Mouse (Mus musculus) stomach, embryonic 14.5 days (tissue): ENCODE measurements around the gene Aamp. TPM values are rescaled to one million over a fixed set of nuclear protein-coding genes. Genes with fewer than 3 reads are reported as not detected.
A peak's percentile ranks its signal among the peaks of the same experiment; 100 is the strongest.

Experiments used
- ATAC-seq: fragments of 200-750 bp; cut with Nextera tagmentation; 2 replicates; pipeline ENCODE4 v1.8.0; 2017; ENCODE audit warnings: low read depth, moderate TSS enrichment; ENCODE audit not compliant: insufficient number of reproducible peaks, insufficient read depth, low FRiP score
- H3K27ac ChIP-seq: fragments of 300-500 bp; sonication (generic); 2 replicates; pipeline ENCODE4 v1.5.1; 2014; ENCODE audit warnings: mild to moderate bottlenecking, low read length, moderate library complexity, mixed read lengths
- H3K27me3 ChIP-seq: fragments of 300-500 bp; sonication (generic); 2 replicates; pipeline ENCODE4 v1.6.1; 2014; ENCODE audit warnings: low read length, control low read depth, mixed read lengths; ENCODE audit not compliant: control insufficient read depth, insufficient read depth
- H3K36me3 ChIP-seq: fragments of 300-500 bp; sonication (generic); 2 replicates; pipeline ENCODE4 v1.6.1; 2014; ENCODE audit warnings: mild to moderate bottlenecking, control low read depth, low read length, moderate library complexity, mixed read lengths; ENCODE audit not compliant: control insufficient read depth, insufficient read depth
- H3K4me1 ChIP-seq: fragments of 300-500 bp; sonication (generic); 2 replicates; pipeline ENCODE4 v1.6.1; 2014; ENCODE audit warnings: low read length, control low read depth, mixed read lengths; ENCODE audit not compliant: control insufficient read depth, insufficient read depth
- H3K4me2 ChIP-seq: fragments of 300-500 bp; sonication (generic); replicated peaks from 2 replicates; pipeline ENCODE4 v1.6.1; 2014; ENCODE audit warnings: low read depth, low read length, control low read depth
- H3K4me3 ChIP-seq: fragments of 300-500 bp; sonication (generic); 2 replicates; pipeline ENCODE4 v1.5.1; 2014; ENCODE audit warnings: low read depth, low read length, control low read depth
- H3K9ac ChIP-seq: fragments of 300-500 bp; sonication (generic); replicated peaks from 2 replicates; pipeline ENCODE4 v1.6.1; 2014; ENCODE audit warnings: low read depth, mild to moderate bottlenecking, control low read depth, low read length, moderate library complexity, mixed read lengths
- H3K9me3 ChIP-seq: fragments of 300-500 bp; sonication (generic); 2 replicates; pipeline ENCODE4 v1.6.1; 2016; ENCODE audit warnings: low read depth, low read length, control low read depth; ENCODE audit not compliant: control insufficient read depth
- WGBS: fragments of 180-500 bp; shearing (Covaris S2); extraction: QIAGEN DNeasy Blood & Tissue Kit; methylation state at CpG from one replicate; pipeline ENCODE4 v1.1.7; 2014; 5-methylcytosine and 5-hydroxymethylcytosine counted together
- polyA plus RNA-seq: library from polyadenylated mRNA; unstranded; fragments of >200 nt; fragmentation: Nextera tagmentation; extraction: Ambion mirVana; gene quantifications from 2 replicates; pipeline ENCODE4 v1.2.1, GENCODE M21; 2014

Gene Aamp
- polyA plus RNA-seq, 1 experiment from 2014 or later: 261 TPM

- 92% methylated on average over 2 of the region's 2 CpGs for WGBS
- H3K27me3 ChIP-seq: no peaks in the 10 kb centered on the region
- H3K4me2 ChIP-seq: no peak overlapping the region
Observed at GRCm38 (mm10) chr1:74281372-74281771, 3.2 kb downstream of the Aamp start.

GRCm38 (mm10) chr1:74280591-74281325 lies 3.8 kb downstream of the Aamp start:
- Histone ChIP-seq H3K27me3 (no peaks in the 10 kb centered on the region), H3K4me1 (peaks cover 21% of the 10 kb centered on the region), H3K27ac (no peak overlapping the region), H3K4me2 (no peak overlapping the region), H3K4me3 (no peak overlapping the region), H3K36me3 (peaks cover 45% of the 10 kb centered on the region), H3K9me3 (no peaks in the 10 kb centered on the region), H3K9ac (no peak overlapping the region)
- WGBS: 93% methylated on average over 14 of the region's 14 CpGs
- ATAC-seq: no peak

More at GRCm38 (mm10) chr1:74281372-74281771, 3.2 kb downstream of the Aamp start:
- ATAC-seq: no peak
- Histone ChIP-seq H3K4me3 (no peak overlapping the region), H3K36me3 (peaks cover 45% of the 10 kb centered on the region), H3K9me3 (no peaks in the 10 kb centered on the region), H3K4me1 (peaks cover 23% of the 10 kb centered on the region), H3K27ac (no peak overlapping the region), H3K9ac (no peak overlapping the region)

- WGBS: 91% methylated on average over 11 of the region's 11 CpGs
- Histone ChIP-seq H3K9me3 (no peaks in the 10 kb centered on the region), H3K4me2 (no peak overlapping the region), H3K4me1 (peaks cover 33% of the 10 kb centered on the region), H3K4me3 (no peak overlapping the region), H3K27ac (no peak overlapping the region), H3K27me3 (no peaks in the 10 kb centered on the region), H3K9ac (no peak overlapping the region), H3K36me3 (peaks cover 45% of the 10 kb centered on the region)
- no peak for ATAC-seq
Observed at GRCm38 (mm10) chr1:74278988-74279387, 5.5 kb downstream of the Aamp start.

GRCm38 (mm10) chr1:74278538-74278937 lies 6.0 kb downstream of the Aamp start, which contains the start of gene Gpbar1:
TSS of gene Gpbar1 (plus strand) at chr1:74278550.
- H3K9ac ChIP-seq: no peak within 1 kb of the TSS; the same call in 1 of the 2 replicates
- no peaks in the 10 kb centered on the region for H3K27me3 ChIP-seq
- WGBS: 87% methylated on average over 10 of the region's 10 CpGs
- no peak within 1 kb of the TSS for H3K27ac ChIP-seq
- peaks cover 32% of the 10 kb centered on the region for H3K4me1 ChIP-seq
- no peak for ATAC-seq
- H3K4me3 ChIP-seq: no peak within 1 kb of the TSS
- H3K4me2 ChIP-seq: peak within 1 kb of the TSS; percentile 17; the same call in 1 of the 2 replicates
- peaks cover 45% of the 10 kb centered on the region for H3K36me3 ChIP-seq
- H3K9me3 ChIP-seq: no peaks in the 10 kb centered on the region

GRCm38 (mm10) chr1:74277883-74278537 lies 6.5 kb downstream of the Aamp start:
- Histone ChIP-seq H3K27ac (no peak overlapping the region), H3K9ac (no peak overlapping the region; the same call in 1 of the 2 replicates), H3K4me1 (peaks cover 31% of the 10 kb centered on the region), H3K36me3 (peaks cover 42% of the 10 kb centered on the region), H3K4me3 (no peak overlapping the region), H3K4me2 (peak overlapping the region; percentile 17; the same call in 1 of the 2 replicates), H3K9me3 (no peaks in the 10 kb centered on the region), H3K27me3 (no peaks in the 10 kb centered on the region)
- ATAC-seq: no peak
- 56% methylated on average over 8 of the region's 8 CpGs for WGBS

GRCm38 (mm10) chr1:74277041-74277440 lies 7.5 kb downstream of the Aamp start:
- Histone ChIP-seq H3K36me3 (peaks cover 32% of the 10 kb centered on the region), H3K27ac (no peak overlapping the region), H3K9me3 (no peaks in the 10 kb centered on the region), H3K4me3 (no peak overlapping the region), H3K27me3 (no peaks in the 10 kb centered on the region), H3K9ac (no peak overlapping the region), H3K4me2 (peak overlapping the region; percentile 17; the same call in 1 of the 2 replicates), H3K4me1 (peaks cover 28% of the 10 kb centered on the region)
- WGBS: 65% methylated on average over 6 of the region's 6 CpGs
- ATAC-seq: no peak

- Histone ChIP-seq H3K9ac (no peak overlapping the region), H3K27me3 (no peaks in the 10 kb centered on the region), H3K27ac (peak overlapping the region; percentile 85), H3K4me1 (peaks cover 36% of the 10 kb centered on the region), H3K36me3 (peaks cover 12% of the 10 kb centered on the region), H3K9me3 (no peaks in the 10 kb centered on the region), H3K4me2 (peak overlapping the region; percentile 22; the same call in 1 of the 2 replicates), H3K4me3 (no peak overlapping the region)
- ATAC-seq: peak; percentile 79
- 16% methylated on average over 9 of the region's 9 CpGs for WGBS
Observed at GRCm38 (mm10) chr1:74275015-74275414, 9.5 kb downstream of the Aamp start.

- no peak for ATAC-seq
- H3K27me3 ChIP-seq: no peaks in the 10 kb centered on the region
- no peaks in the 10 kb centered on the region for H3K9me3 ChIP-seq
- H3K36me3 ChIP-seq: peaks cover 22% of the 10 kb centered on the region
- WGBS: 47% methylated on average over 4 of the region's 4 CpGs
- H3K9ac ChIP-seq: no peak overlapping the region
- H3K27ac ChIP-seq: no peak overlapping the region; the same call in 1 of the 2 replicates
- H3K4me2 ChIP-seq: no peak overlapping the region
- H3K4me1 ChIP-seq: peaks cover 32% of the 10 kb centered on the region
- H3K4me3 ChIP-seq: no peak overlapping the region
Observed at GRCm38 (mm10) chr1:74271659-74272058, 12.9 kb downstream of the Aamp start.
